Mouse (Mus musculus) intestine, embryonic 15.5 days (tissue): ENCODE results near the gene Cx3cl1. TPM values are rescaled to one million over a fixed set of nuclear protein-coding genes. Genes with fewer than 3 reads are reported as not detected.

ENCODE experiments used
- ATAC-seq: fragments of 200-750 bp; cut with Nextera tagmentation; 2 replicates; pipeline ENCODE4 v1.8.0; 2017; ENCODE audit warnings: moderate TSS enrichment, moderate library complexity
- H3K27ac ChIP-seq: fragments of 300-500 bp; sonication (generic); 2 replicates; pipeline ENCODE4 v1.5.1; 2015; ENCODE audit warnings: mild to moderate bottlenecking, inconsistent platforms
- H3K27me3 ChIP-seq: fragments of 300-500 bp; sonication (generic); replicated peaks from 2 replicates; pipeline ENCODE4 v1.6.1; 2015; ENCODE audit warnings: inconsistent platforms
- H3K36me3 ChIP-seq: fragments of 300-500 bp; sonication (generic); 2 replicates; pipeline ENCODE4 v1.6.1; 2015; ENCODE audit warnings: inconsistent platforms
- H3K4me1 ChIP-seq: fragments of 300-500 bp; sonication (generic); replicated peaks from 2 replicates; pipeline ENCODE4 v1.6.1; 2015; ENCODE audit warnings: inconsistent platforms
- H3K4me2 ChIP-seq: fragments of 300-500 bp; sonication (generic); replicated peaks from 2 replicates; pipeline ENCODE4 v1.6.1; 2015; ENCODE audit warnings: mild to moderate bottlenecking, inconsistent platforms
- H3K4me3 ChIP-seq: fragments of 300-500 bp; sonication (generic); replicated peaks from 2 replicates; pipeline ENCODE4 v1.5.1; 2015; ENCODE audit warnings: inconsistent platforms
- H3K9ac ChIP-seq: fragments of 300-500 bp; sonication (generic); 2 replicates; pipeline ENCODE4 v1.6.1; 2015; ENCODE audit warnings: inconsistent platforms
- H3K9me3 ChIP-seq: fragments of 300-500 bp; sonication (generic); 2 replicates; pipeline ENCODE4 v1.6.1; 2016; ENCODE audit warnings: inconsistent platforms
- WGBS: fragments of 180-500 bp; shearing (Covaris S2); methylation state at CpG from one replicate; pipeline ENCODE4 v1.1.7; 2015; 5-methylcytosine and 5-hydroxymethylcytosine counted together
- polyA plus RNA-seq: library from polyadenylated mRNA; unstranded; fragments of >200 nt; fragmentation: Nextera tagmentation; extraction: Ambion mirVana; gene quantifications from 2 replicates; pipeline ENCODE4 v1.2.1, GENCODE M21; 2015

The Cx3cl1 gene
- polyA plus RNA-seq, 1 experiment from 2014 or later = 23.0 TPM

DNA sequence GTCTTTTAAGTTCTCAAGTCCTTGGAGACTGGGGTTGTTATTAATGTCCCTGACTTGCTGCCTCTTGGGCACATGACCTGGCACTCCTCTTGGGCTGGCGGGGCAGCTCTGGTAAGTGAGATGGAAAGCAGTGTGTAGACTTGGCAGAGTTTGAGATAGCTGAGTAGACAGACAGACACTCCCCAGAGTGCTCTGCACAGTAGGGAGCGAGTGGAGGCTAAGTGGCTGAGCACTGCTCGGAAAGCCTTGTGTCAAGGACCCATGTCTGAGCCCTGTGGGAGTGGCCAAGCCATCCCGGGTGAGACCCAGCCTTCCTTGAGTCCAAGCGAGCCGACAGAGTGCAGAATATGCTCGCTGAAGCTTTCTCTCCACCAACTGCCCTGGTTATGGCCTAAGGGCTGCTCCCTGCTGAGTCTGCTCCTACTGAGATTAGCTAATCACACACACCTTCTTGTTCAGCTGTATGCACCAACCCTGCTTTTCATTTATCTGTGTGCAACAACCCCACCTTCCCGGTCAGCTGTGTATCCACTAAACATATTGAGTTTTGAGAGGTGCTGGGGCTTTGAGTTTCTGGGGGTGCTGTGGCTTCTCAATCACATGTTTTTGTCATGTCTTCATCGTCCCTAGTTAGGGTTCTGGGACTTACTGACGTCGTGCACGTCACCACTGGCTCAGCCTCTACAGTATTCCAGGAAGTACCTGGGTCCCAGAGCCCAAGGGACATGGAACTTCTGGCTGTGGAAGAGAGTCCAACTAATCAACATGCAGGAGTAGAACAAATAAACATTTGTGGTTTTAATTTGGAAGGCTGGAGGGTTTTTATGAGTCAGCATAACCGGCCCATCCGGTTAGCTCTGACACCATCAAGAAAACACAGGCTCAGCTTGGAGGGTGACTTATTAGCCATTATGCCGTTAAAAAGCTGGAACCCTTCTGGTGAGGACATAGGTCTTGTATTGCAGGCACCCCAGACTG is 16.0 kb downstream of the Cx3cl1 start:
- WGBS = 64% methylated on average over 15 of the region's 15 CpGs
- Histone ChIP-seq H3K36me3 (no peaks in the 10 kb centered on the region), H3K27me3 (no peaks in the 10 kb centered on the region), H3K9me3 (no peaks in the 10 kb centered on the region), H3K9ac (no peak overlapping the region), H3K4me2 (no peak overlapping the region), H3K4me1 (peaks cover 8% of the 10 kb centered on the region), H3K27ac (no peak overlapping the region), H3K4me3 (no peak overlapping the region)
- ATAC-seq = peak; percentile 64

DNA sequence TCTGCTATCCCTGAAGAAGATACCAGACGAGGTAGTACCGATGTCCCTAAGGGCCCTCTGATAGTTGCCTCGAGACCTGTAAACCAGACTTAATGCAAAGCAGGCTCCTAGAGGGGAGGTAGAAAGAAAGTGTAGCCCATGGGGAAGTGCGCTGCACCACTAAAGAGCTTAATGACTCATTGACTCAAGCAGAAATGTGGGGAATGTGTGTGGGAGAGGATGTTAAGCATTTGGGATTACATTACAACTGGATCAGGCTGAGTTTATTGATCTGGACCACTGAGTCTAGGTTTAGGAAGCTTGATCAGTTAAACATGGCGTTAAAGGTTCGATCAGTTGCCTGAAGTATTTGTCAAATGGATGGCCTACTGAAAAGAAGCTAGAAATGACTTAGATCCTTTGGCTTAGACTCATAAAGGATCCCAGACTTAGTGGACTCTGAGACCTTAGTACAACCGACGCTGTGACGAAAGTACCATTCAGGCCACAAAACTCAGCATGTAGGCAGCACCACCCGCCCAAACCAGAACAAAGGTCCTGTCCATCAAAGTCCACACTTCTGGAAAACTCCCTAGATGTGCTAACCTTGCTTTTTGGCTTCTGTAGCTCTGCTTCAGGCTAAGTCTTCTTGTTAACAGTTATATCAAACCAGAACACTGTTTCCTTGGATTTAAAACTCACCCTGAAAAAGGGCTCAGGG is 17.6 kb downstream of the Cx3cl1 start:
- WGBS = 74% methylated on average over 10 of the region's 10 CpGs
- Histone ChIP-seq H3K27ac (no peak overlapping the region), H3K4me1 (peaks cover 8% of the 10 kb centered on the region), H3K27me3 (no peaks in the 10 kb centered on the region), H3K9me3 (no peaks in the 10 kb centered on the region), H3K4me2 (no peak overlapping the region), H3K36me3 (no peaks in the 10 kb centered on the region), H3K4me3 (no peak overlapping the region), H3K9ac (no peak overlapping the region)
- ATAC-seq = no peak

DNA sequence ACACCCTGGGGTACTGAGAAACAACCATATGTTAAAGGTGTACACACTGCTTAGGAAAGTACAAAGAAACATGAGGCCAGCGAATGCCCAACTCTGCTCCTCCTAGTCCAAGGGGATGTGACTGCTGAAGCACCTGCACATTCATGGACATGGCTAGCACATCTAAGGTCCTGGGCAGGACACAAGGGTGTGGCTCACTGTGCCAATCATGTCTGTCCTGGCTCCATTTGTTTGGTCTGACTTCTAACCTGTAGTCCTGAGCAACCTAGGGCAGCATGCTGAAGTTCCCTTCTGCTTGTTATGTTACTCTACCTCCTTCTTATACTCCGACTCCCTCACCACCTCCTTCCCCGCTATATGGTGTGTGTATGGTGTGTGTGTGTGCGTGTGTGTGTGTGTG is 22.6 kb downstream of the Cx3cl1 start:
- no peaks in the 10 kb centered on the region for H3K4me1 ChIP-seq

DNA sequence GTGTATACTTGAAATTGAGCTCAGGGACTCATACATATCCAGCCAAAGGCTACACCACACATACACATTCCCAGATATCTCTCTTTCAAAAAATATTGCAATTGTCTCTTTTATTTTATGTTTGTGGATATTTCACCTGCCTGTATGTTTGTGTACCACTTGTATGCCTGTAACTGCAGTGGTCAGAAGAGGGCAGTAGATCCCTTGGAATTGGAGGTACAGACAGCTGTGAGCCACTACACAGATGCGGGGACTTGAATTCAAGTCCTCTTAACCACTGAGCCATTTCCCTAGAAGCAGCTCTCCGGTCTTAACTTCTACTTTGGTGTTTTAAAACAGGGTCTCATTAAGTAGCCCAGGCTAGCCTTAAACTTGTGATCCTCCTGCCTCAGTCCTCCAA is 23.0 kb downstream of the Cx3cl1 start:
- no peak overlapping the region for H3K4me2 ChIP-seq
- H3K4me3 ChIP-seq = no peak overlapping the region
- ATAC-seq = no peak
- no peak overlapping the region for H3K9ac ChIP-seq
- 94% methylated on average over 2 of the region's 2 CpGs for WGBS
- H3K36me3 ChIP-seq = no peaks in the 10 kb centered on the region
- no peaks in the 10 kb centered on the region for H3K27me3 ChIP-seq
- no peak overlapping the region for H3K27ac ChIP-seq
- no peaks in the 10 kb centered on the region for H3K9me3 ChIP-seq
- H3K4me1 ChIP-seq = no peaks in the 10 kb centered on the region

More for the DNA sequence above, 22.6 kb downstream of the Cx3cl1 start:
- Histone ChIP-seq H3K27ac (no peak overlapping the region), H3K9ac (no peak overlapping the region), H3K27me3 (no peaks in the 10 kb centered on the region), H3K36me3 (no peaks in the 10 kb centered on the region), H3K4me2 (no peak overlapping the region), H3K4me3 (no peak overlapping the region), H3K9me3 (no peaks in the 10 kb centered on the region)
- ATAC-seq = no peak
- WGBS = 92% methylated on average over 4 of the region's 4 CpGs

DNA sequence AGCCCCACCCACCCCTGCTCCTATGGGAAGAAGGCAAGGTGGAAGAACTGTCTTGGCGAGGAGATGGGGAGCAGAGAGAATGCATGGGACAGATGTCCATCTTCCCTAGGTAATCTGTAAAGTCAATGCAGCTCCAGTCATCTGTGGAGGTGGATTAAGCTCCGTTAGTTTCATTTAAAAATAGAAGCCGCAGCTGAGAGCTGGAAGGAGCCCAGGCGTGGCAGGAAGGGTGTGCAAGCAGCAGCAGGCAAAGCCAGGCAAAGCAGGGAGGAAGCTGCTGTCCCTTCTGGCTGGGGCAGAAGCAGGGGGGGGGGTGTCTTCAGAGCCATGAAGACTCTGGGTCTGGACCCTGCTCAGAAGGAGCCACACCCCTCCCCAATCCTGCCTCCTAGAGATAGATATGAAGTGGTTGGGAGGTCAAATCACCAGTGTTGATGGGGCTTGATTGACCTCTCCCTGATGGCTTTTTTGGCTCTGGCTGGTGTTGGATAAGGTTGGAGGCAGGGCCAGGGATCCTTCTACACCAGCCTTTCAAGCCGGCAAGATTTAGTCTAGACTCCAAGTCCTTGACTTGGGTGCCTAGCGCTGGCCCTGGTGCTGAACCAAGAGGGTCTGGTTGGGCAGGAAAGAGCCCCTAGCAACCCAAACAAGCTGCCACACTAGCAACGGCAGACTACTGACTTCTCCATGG is 28.6 kb downstream of the Cx3cl1 start:
- Histone ChIP-seq H3K4me3 (no peak overlapping the region), H3K27me3 (no peaks in the 10 kb centered on the region)
- WGBS = 61% methylated on average over 7 of the region's 7 CpGs

DNA sequence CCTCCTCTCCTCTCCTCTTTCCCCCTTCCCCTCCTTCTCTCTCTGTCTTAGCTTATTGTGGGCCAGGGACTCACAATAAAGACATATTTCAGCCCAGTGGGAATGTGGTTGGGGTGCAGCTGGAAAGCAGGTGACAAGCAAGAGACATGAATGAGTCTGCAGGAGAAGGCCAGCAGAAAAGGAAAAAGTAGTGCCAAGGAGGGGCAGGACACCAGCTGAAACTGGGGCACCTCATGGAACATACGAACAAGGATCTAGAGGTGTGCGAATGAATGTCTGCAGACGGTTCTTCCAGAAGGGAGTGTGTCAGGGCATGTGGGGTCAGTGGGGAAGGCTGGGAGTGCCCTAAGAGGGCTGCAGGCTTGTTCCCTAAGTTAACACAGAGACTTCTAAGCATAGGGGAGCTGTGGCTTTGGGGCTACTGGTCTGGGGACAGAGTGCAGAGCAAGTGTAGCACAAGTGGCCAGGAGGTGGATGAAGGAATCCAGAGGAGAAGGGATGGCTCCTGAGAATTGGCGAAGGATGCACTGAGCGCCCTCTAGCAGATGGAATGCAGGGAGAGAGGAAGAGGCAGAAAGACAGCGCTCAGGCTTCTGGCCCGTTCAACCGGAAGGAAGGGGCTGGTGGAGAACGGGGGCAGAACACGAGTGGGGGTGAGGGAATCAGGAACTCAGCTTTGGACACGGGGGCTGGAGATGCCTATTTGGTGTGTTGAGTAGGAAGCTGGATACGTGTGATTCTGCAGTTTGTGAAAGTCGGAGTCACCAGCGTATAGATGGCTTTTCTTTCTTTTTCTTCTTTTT is 29.7 kb downstream of the Cx3cl1 start:
- no peak for ATAC-seq
- H3K4me2 ChIP-seq = peak overlapping the region; percentile 37; the same call in 1 of the 2 replicates

More for the DNA sequence above, 28.6 kb downstream of the Cx3cl1 start:
- H3K9me3 ChIP-seq = no peaks in the 10 kb centered on the region
- H3K36me3 ChIP-seq = no peaks in the 10 kb centered on the region
- H3K9ac ChIP-seq = no peak overlapping the region
- 0 out of 2 replicates have a peak, but pooled peaks cover 2% of the 10 kb centered on the region for H3K4me1 ChIP-seq
- no peak for ATAC-seq
- H3K4me2 ChIP-seq = no peak overlapping the region
- no peak overlapping the region for H3K27ac ChIP-seq

DNA sequence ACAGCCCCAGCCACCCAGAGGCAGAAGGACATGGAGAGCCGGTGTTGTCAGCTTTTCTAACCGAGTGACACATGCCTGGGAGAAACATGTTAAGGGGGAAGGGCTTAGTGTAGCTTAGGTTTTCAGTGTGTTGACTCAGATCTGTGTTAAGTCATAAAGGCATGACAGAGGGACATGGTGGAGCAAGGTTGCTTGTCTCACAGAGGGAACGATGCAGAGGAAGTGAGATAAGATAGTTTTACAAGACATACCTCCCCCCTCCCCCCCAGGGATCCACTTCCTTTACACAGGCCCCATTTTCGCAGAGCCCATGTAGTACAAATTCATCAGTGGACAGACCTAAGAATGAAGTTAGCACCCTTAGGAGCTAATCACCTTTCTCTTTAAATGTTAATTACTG is 30.6 kb downstream of the Cx3cl1 start:
- Histone ChIP-seq H3K9me3 (no peaks in the 10 kb centered on the region), H3K4me3 (no peak overlapping the region), H3K27ac (no peak overlapping the region), H3K9ac (no peak overlapping the region), H3K4me2 (no peak overlapping the region), H3K27me3 (no peaks in the 10 kb centered on the region), H3K36me3 (no peaks in the 10 kb centered on the region), H3K4me1 (0 out of 2 replicates have a peak, but pooled peaks cover 2% of the 10 kb centered on the region)
- 0 out of 2 replicates have a peak, but pooled peaks have one; percentile 4 for ATAC-seq
- 55% methylated on average over 4 of the region's 4 CpGs for WGBS

More for the DNA sequence above, 29.7 kb downstream of the Cx3cl1 start:
- no peak overlapping the region for H3K9ac ChIP-seq
- no peak overlapping the region for H3K4me3 ChIP-seq
- 42% methylated on average over 14 of the region's 14 CpGs for WGBS
- H3K4me1 ChIP-seq = 0 out of 2 replicates have a peak, but pooled peaks cover 2% of the 10 kb centered on the region
- no peaks in the 10 kb centered on the region for H3K9me3 ChIP-seq
- H3K27ac ChIP-seq = no peak overlapping the region
- H3K36me3 ChIP-seq = no peaks in the 10 kb centered on the region
- no peaks in the 10 kb centered on the region for H3K27me3 ChIP-seq

DNA sequence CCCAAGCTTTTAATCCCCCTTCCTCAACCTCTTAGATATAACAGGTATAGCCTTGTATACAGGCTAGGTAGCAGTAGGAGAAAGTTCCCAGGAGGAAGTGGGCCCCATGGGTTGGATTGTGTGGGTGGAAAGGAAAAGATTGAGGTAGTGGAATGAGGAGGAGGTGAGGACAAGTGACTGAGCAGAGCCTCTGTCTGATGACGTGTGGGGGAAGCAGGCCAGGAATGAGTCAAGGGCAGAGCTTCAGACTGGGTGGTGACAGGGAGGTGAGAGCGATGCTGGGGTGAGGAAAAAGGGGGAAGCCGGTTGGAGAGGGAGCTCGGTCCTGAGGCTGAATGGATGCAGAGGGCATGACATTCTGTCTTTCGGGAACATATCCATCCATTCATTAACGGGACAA is 31.7 kb downstream of the Cx3cl1 start:
- Histone ChIP-seq H3K36me3 (no peaks in the 10 kb centered on the region), H3K4me3 (no peak overlapping the region), H3K4me2 (no peak overlapping the region), H3K27ac (no peak overlapping the region), H3K9me3 (no peaks in the 10 kb centered on the region), H3K4me1 (0 out of 2 replicates have a peak, but pooled peaks cover 2% of the 10 kb centered on the region), H3K9ac (no peak overlapping the region), H3K27me3 (no peaks in the 10 kb centered on the region)
- no peak for ATAC-seq
- 73% methylated on average over 6 of the region's 6 CpGs for whole genome bisulfite sequencing

DNA sequence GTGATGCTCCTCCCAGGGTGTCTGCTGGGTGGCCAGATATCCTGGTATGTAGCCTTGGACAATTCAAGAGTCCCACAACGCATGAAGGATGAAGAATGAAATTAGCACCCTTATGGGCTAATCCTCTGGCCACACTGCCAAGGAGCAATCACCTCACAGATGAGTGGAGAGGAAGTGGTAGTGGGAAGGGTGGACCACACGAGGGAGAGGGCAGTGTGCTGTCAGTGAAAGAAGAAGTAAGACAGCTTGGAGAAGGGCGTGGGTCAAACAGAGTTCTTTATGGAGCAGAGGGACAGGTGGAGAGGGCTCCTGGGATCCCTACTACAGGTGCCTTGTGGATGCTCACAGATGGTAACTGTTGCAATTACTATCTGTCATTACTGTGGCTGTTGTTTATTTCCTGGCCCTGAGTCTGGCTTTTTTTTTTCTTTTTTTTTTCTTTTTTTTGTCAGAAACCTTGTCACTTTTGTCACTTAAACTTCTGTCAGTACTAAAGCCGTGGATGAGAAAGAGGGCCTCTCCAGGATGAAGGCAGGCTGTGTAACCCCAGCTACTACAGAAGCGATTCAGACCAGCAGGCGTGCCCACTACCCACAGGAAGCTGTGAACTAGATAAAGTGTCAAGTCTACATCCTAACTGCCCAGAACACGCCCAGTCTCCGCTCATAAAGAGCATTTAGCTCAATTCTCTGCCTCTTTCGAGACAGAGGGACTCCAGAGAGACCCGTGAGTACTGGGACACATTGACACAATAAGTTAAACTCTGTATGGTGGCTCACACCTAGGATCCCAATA is 32.9 kb downstream of the Cx3cl1 start:
- WGBS = 63% methylated on average over 10 of the region's 10 CpGs
- H3K4me2 ChIP-seq = no peak overlapping the region
- ATAC-seq = no peak

DNA sequence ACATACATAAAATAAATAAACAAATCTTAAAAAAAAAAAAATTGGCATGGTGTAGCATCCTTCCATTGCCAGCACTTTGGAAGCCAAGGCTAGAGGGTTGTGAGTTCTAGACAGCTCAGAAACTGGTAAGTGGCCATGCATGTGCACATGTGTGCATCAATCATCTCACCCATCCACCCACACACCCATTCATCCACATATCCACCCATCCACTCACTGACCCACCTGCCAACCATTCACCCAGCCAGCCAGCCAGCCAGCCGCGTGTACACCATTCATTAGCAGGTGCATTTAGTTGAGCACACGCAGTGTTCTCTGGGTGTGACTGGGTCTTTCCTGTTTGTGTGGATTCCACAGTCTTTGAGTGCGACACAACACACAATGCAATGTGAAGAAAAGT is 34.0 kb downstream of the Cx3cl1 start:
- Histone ChIP-seq H3K27me3 (no peaks in the 10 kb centered on the region), H3K4me3 (no peak overlapping the region), H3K27ac (no peak overlapping the region), H3K9me3 (no peaks in the 10 kb centered on the region), H3K4me2 (no peak overlapping the region), H3K9ac (no peak overlapping the region), H3K36me3 (no peaks in the 10 kb centered on the region), H3K4me1 (0 out of 2 replicates have a peak, but pooled peaks cover 2% of the 10 kb centered on the region)
- WGBS = 84% methylated on average over 4 of the region's 4 CpGs
- no peak for ATAC-seq

More for the DNA sequence above, 32.9 kb downstream of the Cx3cl1 start:
- 0 out of 2 replicates have a peak, but pooled peaks cover 2% of the 10 kb centered on the region for H3K4me1 ChIP-seq
- no peak overlapping the region for H3K9ac ChIP-seq
- H3K9me3 ChIP-seq = no peaks in the 10 kb centered on the region
- no peaks in the 10 kb centered on the region for H3K27me3 ChIP-seq
- H3K27ac ChIP-seq = no peak overlapping the region
- H3K36me3 ChIP-seq = no peaks in the 10 kb centered on the region
- H3K4me3 ChIP-seq = no peak overlapping the region

DNA sequence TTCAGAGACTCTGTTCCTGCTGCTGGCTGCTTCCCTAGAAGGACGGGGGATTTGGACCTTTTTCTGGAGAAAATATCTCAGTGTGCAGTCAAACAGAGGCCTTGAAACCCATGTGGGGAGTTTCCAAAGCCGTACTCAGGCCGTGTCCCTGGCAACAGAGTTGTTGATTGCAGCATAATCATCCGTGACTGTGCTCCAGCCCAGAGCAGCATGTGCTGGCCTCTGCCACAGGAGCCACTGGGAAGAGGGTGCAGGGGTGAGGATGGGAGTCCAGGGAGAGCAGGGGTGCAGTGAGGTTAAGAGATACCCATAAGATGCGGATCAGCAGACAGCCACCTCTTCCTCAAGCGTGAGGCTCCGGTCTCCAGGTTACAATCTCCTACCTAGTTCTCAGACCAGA is 35.7 kb downstream of the Cx3cl1 start:
- Histone ChIP-seq H3K4me2 (no peak overlapping the region), H3K9me3 (no peaks in the 10 kb centered on the region), H3K27ac (no peak overlapping the region), H3K4me3 (no peak overlapping the region), H3K4me1 (no peaks in the 10 kb centered on the region), H3K27me3 (no peaks in the 10 kb centered on the region), H3K36me3 (no peaks in the 10 kb centered on the region), H3K9ac (no peak overlapping the region)
- no peak for ATAC-seq
- WGBS = 64% methylated on average over 7 of the region's 7 CpGs
